Mouse (Mus musculus) hindbrain, embryonic 14.5 days (tissue): ENCODE measurements around the gene Dnah2. TPM values are rescaled to one million over a fixed set of nuclear protein-coding genes. Genes with fewer than 3 reads are reported as not detected.

ENCODE experiments used
- ATAC-seq: fragments of 200-750 bp; cut with Nextera tagmentation; 2 replicates; pipeline ENCODE4 v1.8.0; 2017; ENCODE audit warnings: moderate number of reproducible peaks, mild to moderate bottlenecking, moderate TSS enrichment, moderate library complexity; ENCODE audit not compliant: low FRiP score
- DNase-seq: peaks from one replicate; pipeline ENCODE4 v3.0.0-alpha.2; 2015; ENCODE audit warnings: low spot score
- H3K27ac ChIP-seq: fragments of 300-500 bp; sonication (generic); 2 replicates; pipeline ENCODE4 v1.5.1; 2014; ENCODE audit warnings: mild to moderate bottlenecking, moderate library complexity
- H3K27me3 ChIP-seq: fragments of 300-500 bp; sonication (generic); 2 replicates; pipeline ENCODE4 v1.6.1; 2014; ENCODE audit warnings: mild to moderate bottlenecking, low read length, mixed read lengths; ENCODE audit not compliant: control insufficient read depth, insufficient read depth
- H3K36me3 ChIP-seq: fragments of 300-500 bp; sonication (generic); replicated peaks from 2 replicates; pipeline ENCODE4 v1.6.1; 2014; ENCODE audit not compliant: control insufficient read depth, insufficient read depth
- H3K4me1 ChIP-seq: fragments of 300-500 bp; sonication (generic); replicated peaks from 2 replicates; pipeline ENCODE4 v1.6.1; 2014; ENCODE audit warnings: antibody characterized with exemption, low read length, mixed read lengths; ENCODE audit not compliant: control insufficient read depth, insufficient read depth
- H3K4me2 ChIP-seq: fragments of 300-500 bp; sonication (generic); replicated peaks from 2 replicates; pipeline ENCODE4 v1.6.1; 2014; ENCODE audit warnings: mild to moderate bottlenecking, moderate library complexity
- H3K4me3 ChIP-seq: fragments of 300-500 bp; sonication (generic); replicated peaks from 2 replicates; pipeline ENCODE4 v1.5.1; 2014; ENCODE audit warnings: mild to moderate bottlenecking, low read length
- H3K9ac ChIP-seq: fragments of 300-500 bp; sonication (generic); 2 replicates; pipeline ENCODE4 v1.6.1; 2014
- H3K9me3 ChIP-seq: fragments of 300-500 bp; sonication (generic); 2 replicates; pipeline ENCODE4 v1.6.1; 2016; ENCODE audit warnings: low read length; ENCODE audit not compliant: control insufficient read depth
- WGBS: fragments of 180-500 bp; shearing (Covaris S2); extraction: QIAGEN DNeasy Blood & Tissue Kit; methylation state at CpG from one replicate; pipeline ENCODE4 v1.1.7; 2014; 5-methylcytosine and 5-hydroxymethylcytosine counted together
- microRNA-seq: library from miRNA; unstranded; fragments of <30 nt; microRNA quantifications from one replicate; pipeline ENCODE4, GENCODE M21; 2016
- polyA plus RNA-seq: library from polyadenylated mRNA; unstranded; fragments of >200 nt; fragmentation: Nextera tagmentation; extraction: Ambion mirVana; gene quantifications from 2 replicates; pipeline ENCODE4 v1.2.1, GENCODE M21; 2014

Dnah2 gene
- polyA plus RNA-seq, 1 experiment from 2014 or later: 4.9 TPM

- Histone ChIP-seq H3K27me3 (no peaks in the 10 kb centered on the region), H3K4me3 (no peak overlapping the region), H3K9me3 (no peaks in the 10 kb centered on the region), H3K36me3 (peaks cover 4% of the 10 kb centered on the region; the same call in 1 of the 2 replicates), H3K9ac (no peak overlapping the region), H3K4me2 (0 out of 2 replicates have a peak overlapping the region, but pooled peaks have one; percentile 31), H3K27ac (peak overlapping the region; percentile 81; the same call in 1 of the 2 replicates), H3K4me1 (peaks cover 24% of the 10 kb centered on the region)
- 65% methylated on average over 3 of the region's 3 CpGs for WGBS
- ATAC-seq: no peak
- no peak for DNase-seq
Observed at GRCm38 (mm10) chr11:69372780-69373170, 176.1 kb downstream of the Dnah2 start.

GRCm38 (mm10) chr11:69372056-69372779 lies 176.7 kb downstream of the Dnah2 start:
- Histone ChIP-seq H3K4me2 (peak overlapping the region; percentile 31), H3K9ac (no peak overlapping the region), H3K4me1 (peaks cover 25% of the 10 kb centered on the region), H3K27me3 (no peaks in the 10 kb centered on the region), H3K36me3 (peaks cover 2% of the 10 kb centered on the region; the same call in 1 of the 2 replicates), H3K27ac (peak overlapping the region; percentile 81), H3K9me3 (no peaks in the 10 kb centered on the region), H3K4me3 (no peak overlapping the region)
- DNase-seq (peak; percentile 47), ATAC-seq (no peak)
- WGBS: 33% methylated on average over 12 of the region's 12 CpGs

GRCm38 (mm10) chr11:69371601-69372000 lies 177.3 kb downstream of the Dnah2 start:
- Histone ChIP-seq H3K9me3 (no peaks in the 10 kb centered on the region), H3K27ac (peak overlapping the region; percentile 81), H3K4me1 (peaks cover 25% of the 10 kb centered on the region), H3K4me3 (no peak overlapping the region), H3K36me3 (no peaks in the 10 kb centered on the region; the same call in 1 of the 2 replicates), H3K27me3 (no peaks in the 10 kb centered on the region), H3K9ac (peak overlapping the region; percentile 10; the same call in 1 of the 2 replicates), H3K4me2 (peak overlapping the region; percentile 31)
- WGBS: 26% methylated on average over 12 of the region's 12 CpGs
- ATAC-seq: no peak
- DNase-seq: no peak

DNA sequence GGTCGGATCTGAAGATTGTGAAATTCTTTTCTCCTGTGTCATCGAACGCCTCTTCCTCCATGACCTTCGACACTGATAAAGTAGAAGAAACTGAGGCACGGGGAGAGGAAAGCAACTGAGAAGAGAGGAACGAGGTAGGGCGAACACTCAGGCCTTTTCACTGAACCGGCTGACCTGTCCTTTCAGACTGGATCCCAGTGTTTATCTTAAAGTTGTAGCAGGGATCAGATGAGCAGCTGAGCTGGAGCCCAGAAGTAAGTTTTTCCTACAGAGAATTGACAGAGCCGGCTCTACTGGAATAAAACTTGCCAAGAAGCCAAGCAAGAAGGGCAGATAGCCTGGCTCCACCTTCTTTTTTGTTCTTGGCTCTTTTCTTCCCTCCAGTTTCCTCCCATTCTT lies 178.1 kb downstream of the Dnah2 start:
- no peaks in the 10 kb centered on the region for H3K27me3 ChIP-seq
- no peaks in the 10 kb centered on the region for H3K9me3 ChIP-seq
- H3K4me1 ChIP-seq: peaks cover 30% of the 10 kb centered on the region
- 11% methylated on average over 9 of the region's 9 CpGs for WGBS
- H3K9ac ChIP-seq: peak overlapping the region; percentile 10
- DNase-seq (no peak), ATAC-seq (no peak)
- H3K4me3 ChIP-seq: peak overlapping the region; percentile 11
- H3K27ac ChIP-seq: peak overlapping the region; percentile 81
- H3K4me2 ChIP-seq: peak overlapping the region; percentile 31
- no peaks in the 10 kb centered on the region; the same call in 1 of the 2 replicates for H3K36me3 ChIP-seq

Small RNA genes within 50 kb of the gene (microRNA-seq; reads per million reads assigned to microRNA genes)
- gene Gm27493: not detected

Other genes starting within 250 kb of the Dnah2 start
- 11.0 and 12.3 TPM in 2 replicates for gene Cntrob, start 225.3 kb downstream of the Dnah2 start, polyA plus RNA-seq
- 176 and 197 TPM in 2 replicates for gene Trappc1, start 225.1 kb downstream of the Dnah2 start, polyA plus RNA-seq
- 4.3 and 4.7 TPM in 2 replicates for gene Kcnab3, start 222.9 kb downstream of the Dnah2 start, polyA plus RNA-seq
- 224 and 231 TPM in 2 replicates for gene Rnf227, start 208.6 kb downstream of the Dnah2 start, polyA plus RNA-seq
- gene Chd3, start 179.7 kb downstream of the Dnah2 start, polyA plus RNA-seq: 67.5 and 76.6 TPM in 2 replicates
- gene Naa38, start 153.6 kb downstream of the Dnah2 start, polyA plus RNA-seq: 117 and 130 TPM in 2 replicates
- 23.9 and 26.7 TPM in 2 replicates for gene Cyb5d1, start 153.5 kb downstream of the Dnah2 start, polyA plus RNA-seq
- 5.4 and 7.7 TPM in 2 replicates for gene Tmem88, start 150.9 kb downstream of the Dnah2 start, polyA plus RNA-seq
- gene Kdm6b, start 135.4 kb downstream of the Dnah2 start, polyA plus RNA-seq: 26.8 and 33.0 TPM in 2 replicates
- 39.9 and 40.8 TPM in 2 replicates for gene Efnb3, start 11.1 kb upstream of the Dnah2 start, polyA plus RNA-seq
- gene Wrap53, start 31.1 kb upstream of the Dnah2 start, polyA plus RNA-seq: 15.6 and 16.8 TPM in 2 replicates
- gene Trp53, start 31.2 kb upstream of the Dnah2 start, polyA plus RNA-seq: 55.7 TPM in 2 replicates
- 72.1 and 94.2 TPM in 2 replicates for gene Atp1b2, start 56.8 kb upstream of the Dnah2 start, polyA plus RNA-seq
- not detected in 2 replicates for gene Shbg, start 68.8 kb upstream of the Dnah2 start, polyA plus RNA-seq
- gene Sat2, start 72.9 kb upstream of the Dnah2 start, polyA plus RNA-seq: 16.9 and 24.5 TPM in 2 replicates
- gene Fxr2, start 83.9 kb upstream of the Dnah2 start, polyA plus RNA-seq: 27.9 and 35.1 TPM in 2 replicates
- not detected in 2 replicates for gene Sox15, start 106.2 kb upstream of the Dnah2 start, polyA plus RNA-seq
- gene Mpdu1, start 113.5 kb upstream of the Dnah2 start, polyA plus RNA-seq: 47.4 and 63.7 TPM in 2 replicates
- 8.0 and 10.3 TPM in 2 replicates for gene Cd68, start 117.0 kb upstream of the Dnah2 start, polyA plus RNA-seq
- 559 and 579 TPM in 2 replicates for gene Eif4a1, start 123.3 kb upstream of the Dnah2 start, polyA plus RNA-seq
- gene Senp3, start 133.0 kb upstream of the Dnah2 start, polyA plus RNA-seq: 96.2 and 99.2 TPM in 2 replicates
- 0.20 and 0.55 TPM in 2 replicates for gene Tnfsf13, start 136.7 kb upstream of the Dnah2 start, polyA plus RNA-seq
- 4.2 and 5.0 TPM in 2 replicates for gene Tnfsf12, start 146.7 kb upstream of the Dnah2 start, polyA plus RNA-seq
- gene Tnfsfm13, start 147.0 kb upstream of the Dnah2 start, polyA plus RNA-seq: 1.1 and 2.6 TPM in 2 replicates
- gene Polr2a, start 209.5 kb upstream of the Dnah2 start, polyA plus RNA-seq: 24.3 and 26.9 TPM in 2 replicates
- gene Slc35g3, start 212.9 kb upstream of the Dnah2 start, polyA plus RNA-seq: 0.27 and 0.39 TPM in 2 replicates
- gene Zbtb4, start 216.8 kb upstream of the Dnah2 start, polyA plus RNA-seq: 4.6 TPM in 2 replicates
- 1.4 and 1.6 TPM in 2 replicates for gene Chrnb1, start 246.8 kb upstream of the Dnah2 start, polyA plus RNA-seq